Mouse (Mus musculus): ENCODE data around the gene Capza3. TPM values are rescaled to one million over a fixed set of nuclear protein-coding genes. Genes with fewer than 3 reads are reported as not detected.

Gene Capza3
- not detected in 2 replicates for polyA plus RNA-seq (2015; fragmentation: Nextera tagmentation; extraction: Ambion mirVana)

- WGBS, result 93% methylated on average over 7 of the region's 7 CpGs
Observed at GRCm38 (mm10) chr6:140040952-140041351, at the start of gene Capza3. Gene Capza3, plus strand, starts transcription at chr6:140041252.

DNA sequence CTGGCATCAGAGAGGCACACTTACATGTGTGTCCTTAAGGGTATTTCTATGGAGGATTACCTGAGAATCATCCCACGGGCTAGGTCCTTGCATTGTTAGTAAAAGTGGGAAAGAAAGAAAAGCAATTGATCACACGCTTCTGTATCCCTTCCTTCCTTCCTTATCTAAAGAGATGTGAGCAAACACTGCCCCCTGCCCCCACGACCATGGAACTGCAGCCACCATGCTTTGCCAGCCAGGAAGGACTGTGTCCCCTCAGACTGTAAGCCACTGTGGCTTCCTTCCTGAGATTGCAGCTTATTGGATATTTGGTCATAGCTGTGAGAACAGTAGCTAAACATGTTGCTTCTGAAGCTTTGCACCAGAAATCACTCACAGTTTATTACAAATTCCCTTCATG lies 35.9 kb upstream of the Capza3 start:
- no peak for ATAC-seq (ENCODE audit: insufficient read depth, low FRiP score)
- Histone ChIP-seq H3K4me1 (ENCODE audit: control insufficient read depth, insufficient read depth, low read length) (no peaks in the 10 kb centered on the region), H3K4me3 (replicated peaks; ENCODE audit: low read length) (no peak overlapping the region), H3K27me3 (ENCODE audit: control insufficient read depth, insufficient read depth, low read length) (no peaks in the 10 kb centered on the region), H3K4me2 (ENCODE audit: low read depth, low read length) (no peak overlapping the region), H3K9me3 (replicated peaks; ENCODE audit: control insufficient read depth, low read length) (no peaks in the 10 kb centered on the region), H3K36me3 (ENCODE audit: control insufficient read depth, insufficient read depth, low read length) (no peaks in the 10 kb centered on the region), H3K9ac (ENCODE audit: low read length) (no peak overlapping the region), H3K27ac (ENCODE audit: low read length) (no peak overlapping the region)
- 80% methylated on average over 3 of the region's 3 CpGs for WGBS

More at GRCm38 (mm10) chr6:140040952-140041351, at the start of gene Capza3:
- ATAC-seq (ENCODE audit: insufficient read depth, low FRiP score), result no peak
- Histone ChIP-seq H3K4me2 (ENCODE audit: low read depth, low read length) (no peak within 1 kb of the TSS), H3K27me3 (ENCODE audit: control insufficient read depth, insufficient read depth, low read length) (no peaks in the 10 kb centered on the region), H3K4me3 (replicated peaks; ENCODE audit: low read length) (no peak within 1 kb of the TSS), H3K9ac (ENCODE audit: low read length) (no peak within 1 kb of the TSS), H3K4me1 (ENCODE audit: control insufficient read depth, insufficient read depth, low read length) (no peaks in the 10 kb centered on the region), H3K9me3 (replicated peaks; ENCODE audit: control insufficient read depth, low read length) (no peaks in the 10 kb centered on the region), H3K36me3 (ENCODE audit: control insufficient read depth, insufficient read depth, low read length) (no peaks in the 10 kb centered on the region), H3K27ac (ENCODE audit: low read length) (no peak within 1 kb of the TSS)

GRCm38 (mm10) chr6:140024404-140024803 lies 16.6 kb upstream of the Capza3 start:
- Histone ChIP-seq H3K27ac (ENCODE audit: low read length) (no peak overlapping the region), H3K4me3 (replicated peaks; ENCODE audit: low read length) (no peak overlapping the region), H3K9ac (ENCODE audit: low read length) (no peak overlapping the region), H3K4me2 (ENCODE audit: low read depth, low read length) (no peak overlapping the region), H3K36me3 (ENCODE audit: control insufficient read depth, insufficient read depth, low read length) (no peaks in the 10 kb centered on the region), H3K9me3 (replicated peaks; ENCODE audit: control insufficient read depth, low read length) (no peaks in the 10 kb centered on the region), H3K27me3 (ENCODE audit: control insufficient read depth, insufficient read depth, low read length) (no peaks in the 10 kb centered on the region), H3K4me1 (ENCODE audit: control insufficient read depth, insufficient read depth, low read length) (no peaks in the 10 kb centered on the region)
- WGBS, result 67% methylated on average over 7 of the region's 7 CpGs
- no peak for ATAC-seq (ENCODE audit: insufficient read depth, low FRiP score)

- no peak within 1 kb of the TSS for H3K4me2 ChIP-seq (ENCODE audit: low read depth, low read length)
- H3K4me1 ChIP-seq (ENCODE audit: control insufficient read depth, insufficient read depth, low read length), result no peaks in the 10 kb centered on the region
- no peak within 1 kb of the TSS for H3K9ac ChIP-seq (ENCODE audit: low read length)
- no peak within 1 kb of the TSS for H3K4me3 ChIP-seq (replicated peaks; ENCODE audit: low read length)
- H3K27ac ChIP-seq (ENCODE audit: low read length), result no peak within 1 kb of the TSS
- no peak for ATAC-seq (ENCODE audit: insufficient read depth, low FRiP score)
- H3K27me3 ChIP-seq (ENCODE audit: control insufficient read depth, insufficient read depth, low read length), result no peaks in the 10 kb centered on the region
- no peaks in the 10 kb centered on the region for H3K9me3 ChIP-seq (replicated peaks; ENCODE audit: control insufficient read depth, low read length)
- H3K36me3 ChIP-seq (ENCODE audit: control insufficient read depth, insufficient read depth, low read length), result no peaks in the 10 kb centered on the region
- 93% methylated on average over 5 of the region's 5 CpGs for WGBS
Observed at GRCm38 (mm10) chr6:140041357-140041756, 305 bp downstream of the Capza3 start, which contains the start of gene Plcz1. Gene Plcz1, minus strand, starts transcription at chr6:140041457.

- no peaks in the 10 kb centered on the region for H3K9me3 ChIP-seq (replicated peaks; ENCODE audit: control insufficient read depth, low read length)
- no peaks in the 10 kb centered on the region for H3K4me1 ChIP-seq (ENCODE audit: control insufficient read depth, insufficient read depth, low read length)
- H3K27me3 ChIP-seq (ENCODE audit: control insufficient read depth, insufficient read depth, low read length), result no peaks in the 10 kb centered on the region
- H3K4me3 ChIP-seq (replicated peaks; ENCODE audit: low read length), result no peak overlapping the region
- 52% methylated on average over 5 of the region's 5 CpGs for WGBS
- no peak overlapping the region for H3K4me2 ChIP-seq (ENCODE audit: low read depth, low read length)
- no peaks in the 10 kb centered on the region for H3K36me3 ChIP-seq (ENCODE audit: control insufficient read depth, insufficient read depth, low read length)
- ATAC-seq (ENCODE audit: insufficient read depth, low FRiP score), result no peak
- no peak overlapping the region for H3K9ac ChIP-seq (ENCODE audit: low read length)
- no peak overlapping the region; the same call in 1 of the 2 replicates for H3K27ac ChIP-seq (ENCODE audit: low read length)
Observed at GRCm38 (mm10) chr6:140051476-140051875, 10.4 kb downstream of the Capza3 start.

- H3K9me3 ChIP-seq (replicated peaks; ENCODE audit: control insufficient read depth, low read length), result no peaks in the 10 kb centered on the region
- no peaks in the 10 kb centered on the region for H3K36me3 ChIP-seq (ENCODE audit: control insufficient read depth, insufficient read depth, low read length)
- H3K27me3 ChIP-seq (ENCODE audit: control insufficient read depth, insufficient read depth, low read length), result no peaks in the 10 kb centered on the region
- no peak for ATAC-seq (ENCODE audit: insufficient read depth, low FRiP score)
- 73% methylated on average over 5 of the region's 5 CpGs for WGBS
- H3K9ac ChIP-seq (ENCODE audit: low read length), result no peak overlapping the region
- H3K27ac ChIP-seq (ENCODE audit: low read length), result no peak overlapping the region
- no peaks in the 10 kb centered on the region for H3K4me1 ChIP-seq (ENCODE audit: control insufficient read depth, insufficient read depth, low read length)
- H3K4me2 ChIP-seq (ENCODE audit: low read depth, low read length), result no peak overlapping the region
- H3K4me3 ChIP-seq (replicated peaks; ENCODE audit: low read length), result no peak overlapping the region
Observed at GRCm38 (mm10) chr6:140054271-140054928, 13.3 kb downstream of the Capza3 start.

DNA sequence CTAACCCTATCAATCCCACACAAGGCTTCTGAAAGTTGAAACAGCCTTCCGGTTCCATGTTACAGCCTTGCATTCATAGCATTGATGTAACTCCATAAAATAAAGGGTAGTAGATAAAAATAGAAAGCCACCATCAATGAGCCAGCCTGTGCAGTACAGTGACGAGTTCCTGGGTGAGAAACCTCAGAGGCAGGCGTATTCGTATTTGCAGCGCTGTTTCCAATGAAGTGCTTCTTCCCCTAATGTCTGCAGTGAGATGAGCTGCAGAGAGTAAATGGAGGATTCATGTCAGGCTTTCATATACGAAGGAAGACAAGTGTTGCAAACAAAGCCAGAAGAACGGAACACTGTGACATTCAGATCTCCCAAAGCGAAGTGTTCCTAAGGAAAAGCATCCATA lies 28.1 kb downstream of the Capza3 start:
- no peaks in the 10 kb centered on the region for H3K27me3 ChIP-seq (ENCODE audit: control insufficient read depth, insufficient read depth, low read length)
- H3K9ac ChIP-seq (ENCODE audit: low read length), result no peak overlapping the region
- H3K36me3 ChIP-seq (ENCODE audit: control insufficient read depth, insufficient read depth, low read length), result no peaks in the 10 kb centered on the region
- 71% methylated on average over 8 of the region's 8 CpGs for WGBS
- peaks cover 6% of the 10 kb centered on the region; the same call in 1 of the 2 replicates for H3K9me3 ChIP-seq (replicated peaks; ENCODE audit: control insufficient read depth, low read length)
- no peak overlapping the region for H3K27ac ChIP-seq (ENCODE audit: low read length)
- H3K4me3 ChIP-seq (replicated peaks; ENCODE audit: low read length), result no peak overlapping the region
- no peak for ATAC-seq (ENCODE audit: insufficient read depth, low FRiP score)
- H3K4me1 ChIP-seq (ENCODE audit: control insufficient read depth, insufficient read depth, low read length), result no peaks in the 10 kb centered on the region
- no peak overlapping the region for H3K4me2 ChIP-seq (ENCODE audit: low read depth, low read length)

- Histone ChIP-seq H3K9ac (ENCODE audit: low read length) (no peak overlapping the region), H3K27me3 (ENCODE audit: control insufficient read depth, insufficient read depth, low read length) (no peaks in the 10 kb centered on the region), H3K4me3 (replicated peaks; ENCODE audit: low read length) (no peak overlapping the region), H3K4me2 (ENCODE audit: low read depth, low read length) (no peak overlapping the region), H3K27ac (ENCODE audit: low read length) (no peak overlapping the region), H3K4me1 (ENCODE audit: control insufficient read depth, insufficient read depth, low read length) (no peaks in the 10 kb centered on the region), H3K36me3 (ENCODE audit: control insufficient read depth, insufficient read depth, low read length) (no peaks in the 10 kb centered on the region), H3K9me3 (replicated peaks; ENCODE audit: control insufficient read depth, low read length) (no peaks in the 10 kb centered on the region)
- WGBS, result 61% methylated on average over 7 of the region's 7 CpGs
- ATAC-seq (ENCODE audit: insufficient read depth, low FRiP score), result no peak
Observed at GRCm38 (mm10) chr6:140080933-140081332, 39.9 kb downstream of the Capza3 start.

GRCm38 (mm10) chr6:140081739-140082138 lies 40.7 kb downstream of the Capza3 start:
- Histone ChIP-seq H3K36me3 (ENCODE audit: control insufficient read depth, insufficient read depth, low read length) (no peaks in the 10 kb centered on the region), H3K27me3 (ENCODE audit: control insufficient read depth, insufficient read depth, low read length) (no peaks in the 10 kb centered on the region), H3K4me3 (replicated peaks; ENCODE audit: low read length) (no peak overlapping the region), H3K4me1 (ENCODE audit: control insufficient read depth, insufficient read depth, low read length) (no peaks in the 10 kb centered on the region), H3K9me3 (replicated peaks; ENCODE audit: control insufficient read depth, low read length) (no peaks in the 10 kb centered on the region), H3K27ac (ENCODE audit: low read length) (no peak overlapping the region), H3K4me2 (ENCODE audit: low read depth, low read length) (no peak overlapping the region), H3K9ac (ENCODE audit: low read length) (no peak overlapping the region)
- no peak for ATAC-seq (ENCODE audit: insufficient read depth, low FRiP score)
- 76% methylated on average over 3 of the region's 3 CpGs for WGBS
